Mouse (Mus musculus) mammary gland, adult 2 months (tissue): ENCODE data around the gene Cts3. TPM values are rescaled to one million over a fixed set of nuclear protein-coding genes. Genes with fewer than 3 reads are reported as not detected.

Source experiments
- polyA plus RNA-seq: library from polyadenylated mRNA; depleted of rRNA; stranded (reverse); fragments of >200 nt; gene quantifications from 2 replicates; pipeline ENCODE4 v1.2.3, GENCODE M21; 2012; ENCODE audit warnings: low replicate concordance; rRNA removed

The Cts3 gene
- polyA plus RNA-seq = not detected in 2 replicates

DNA sequence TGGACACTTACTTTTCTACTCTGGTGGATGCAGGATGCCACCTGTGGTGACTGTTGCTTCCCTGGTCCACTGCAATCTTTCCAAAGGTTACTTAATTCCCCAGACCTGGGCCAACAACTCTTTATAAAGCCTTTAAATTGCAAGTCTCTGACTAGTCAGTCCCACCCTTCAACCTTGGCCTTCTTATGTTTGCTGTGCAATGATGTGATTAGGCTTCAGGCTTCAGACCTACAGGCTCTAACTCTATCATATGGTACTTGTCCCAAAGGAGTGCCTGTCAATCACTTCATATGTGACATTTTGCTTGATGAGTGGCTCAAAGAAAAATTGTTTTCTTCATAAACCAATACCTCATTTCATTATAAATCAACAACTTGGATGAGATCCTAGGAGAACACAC lies at the start of gene Cts3:
Gene Cts3, minus strand, starts transcription at position 101 of the 400 bp plus-strand sequence.

DNA sequence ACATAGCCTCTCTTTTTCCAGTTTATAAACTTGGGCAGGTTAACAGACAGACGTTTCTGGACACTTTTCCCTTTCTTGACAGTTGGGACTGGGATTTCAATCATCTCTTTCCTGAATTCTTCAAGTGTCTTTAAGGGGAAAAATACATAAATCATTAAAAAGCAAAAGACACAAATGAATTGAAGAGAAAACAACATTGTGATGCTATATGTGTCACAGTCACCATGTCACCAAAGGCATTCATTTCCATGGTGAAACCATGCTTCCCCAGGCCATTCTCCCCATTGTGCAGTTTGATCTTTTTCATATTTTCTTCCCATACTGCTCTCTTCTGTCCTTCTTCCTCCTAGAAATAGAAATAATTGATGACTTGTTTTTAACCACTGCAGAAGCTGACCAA lies 1.9 kb downstream of the Cts3 start, which contains the start of gene Gm49352:
Gene Gm49352, minus strand, starts transcription at position 101 of the 400 bp plus-strand sequence.

GRCm38 (mm10) chr13:61541631-61542030 lies 28.3 kb downstream of the Cts3 start, which contains the start of gene Ctsm:
TSS of gene Ctsm (minus strand) at chr13:61541839.

Other genes starting within 250 kb of the Cts3 start
- gene Cts7, start 211.9 kb downstream of the Cts3 start, polyA plus RNA-seq = not detected in 2 replicates
- gene Ctsm, start 28.3 kb downstream of the Cts3 start, polyA plus RNA-seq = not detected in 2 replicates
- not detected in 2 replicates for gene Gm49352, start 2.0 kb downstream of the Cts3 start, polyA plus RNA-seq